Mouse (Mus musculus) C2C12 (cell line): ENCODE data around the gene Lmntd1. TPM values are rescaled to one million over a fixed set of nuclear protein-coding genes. Genes with fewer than 3 reads are reported as not detected.
A peak's percentile ranks its signal among the peaks of the same experiment; 100 is the strongest.

Experiments used
- H3K27me3 ChIP-seq: one replicate; pipeline ENCODE4 v1.6.1; 2011; ENCODE audit not compliant: control insufficient read depth, insufficient read depth, insufficient read length
- H3K36me3 ChIP-seq: one replicate; pipeline ENCODE4 v1.6.1; 2011; ENCODE audit not compliant: control insufficient read depth, insufficient read depth
- H3K4me3 ChIP-seq: one replicate; pipeline ENCODE4 v1.5.1; 2011; ENCODE audit warnings: mild to moderate bottlenecking, control low read depth; ENCODE audit not compliant: poor library complexity, insufficient read depth, severe bottlenecking
- H3K79me2 ChIP-seq: one replicate; pipeline ENCODE4 v1.6.1; 2011; ENCODE audit not compliant: control insufficient read depth, insufficient read depth
- H3K79me3 ChIP-seq: one replicate; pipeline ENCODE4 v1.6.1; 2011; ENCODE audit warnings: low read depth, control low read depth
- H3ac ChIP-seq: one replicate; pipeline ENCODE3; 2011; ENCODE audit warnings: low read depth; ENCODE audit not compliant: control insufficient read depth, insufficient read length
- CEBPB ChIP-seq: IDR thresholded peaks from one replicate; pipeline ENCODE4 v1.6.1; 2011; ENCODE audit warnings: low read depth, mild to moderate bottlenecking, control low read depth, moderate library complexity
- CTCF ChIP-seq: IDR thresholded peaks from one replicate; pipeline ENCODE4 v1.5.1; 2011; ENCODE audit not compliant: control insufficient read depth, insufficient read depth, insufficient read length
- FOSL1 ChIP-seq: IDR thresholded peaks from one replicate; pipeline ENCODE4 v1.8.0; 2011; ENCODE audit warnings: mild to moderate bottlenecking, low read length; ENCODE audit not compliant: poor library complexity, insufficient read depth, severe bottlenecking
- MAX ChIP-seq: IDR thresholded peaks from one replicate; pipeline ENCODE4 v1.6.1; 2011; ENCODE audit warnings: mild to moderate bottlenecking, control low read depth
- MYOD1 ChIP-seq: IDR thresholded peaks from one replicate; pipeline ENCODE4 v1.6.1; 2011; ENCODE audit warnings: low read depth; ENCODE audit not compliant: control insufficient read depth, insufficient read length
- MYOG ChIP-seq: IDR thresholded peaks from one replicate; pipeline ENCODE4 v1.6.1; 2011; ENCODE audit not compliant: control insufficient read depth, insufficient read length; ENCODE audit errors: extremely low read depth
- USF1 ChIP-seq: IDR thresholded peaks from one replicate; pipeline ENCODE4 v1.6.1; 2011; ENCODE audit warnings: low read depth, mild to moderate bottlenecking, control low read depth, moderate library complexity
- polyA plus RNA-seq: library from polyadenylated mRNA; unstranded; fragments of >200 nt; fragmentation: generic; extraction: Trizol; gene quantifications from one replicate; pipeline ENCODE4 v1.2.1, GENCODE M21; 2012; ENCODE audit warnings: missing spikeins

Gene Lmntd1
- polyA plus RNA-seq, 1 experiment, result not detected

GRCm38 (mm10) chr6:145397881-145398280 is 216.2 kb downstream of the Lmntd1 start:
- no peak overlapping the region for H3K4me3 ChIP-seq
- no peaks in the 10 kb centered on the region for H3K36me3 ChIP-seq
- H3K27me3 ChIP-seq, result no peaks in the 10 kb centered on the region
- H3ac ChIP-seq, result no peak overlapping the region
- no peaks in the 10 kb centered on the region for H3K79me3 ChIP-seq
- H3K79me2 ChIP-seq, result no peaks in the 10 kb centered on the region
- TF ChIP-seq CEBPB (no peak), CTCF (no peak), MYOG (no peak), MAX (no peak), FOSL1 (no peak)

DNA sequence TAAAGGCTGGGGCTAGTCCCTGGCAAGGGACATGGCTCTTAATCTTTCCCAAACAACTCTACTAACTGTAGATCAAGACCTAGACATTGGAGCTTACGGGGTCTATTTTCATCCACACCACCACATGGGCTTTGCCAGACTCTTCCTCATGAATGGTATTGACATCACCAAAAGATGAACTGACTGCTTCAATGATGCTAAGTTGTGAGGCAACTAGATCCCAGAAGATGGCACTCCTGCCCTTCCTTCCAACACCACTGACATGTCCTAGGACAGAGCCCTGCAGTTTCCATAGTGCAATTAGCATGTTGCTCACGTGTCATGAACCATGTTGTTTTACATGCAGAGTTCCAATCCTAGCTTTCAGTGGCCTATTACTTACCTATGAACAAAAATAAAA is 217.6 kb downstream of the Lmntd1 start:
- no peaks in the 10 kb centered on the region for H3K79me2 ChIP-seq
- H3K4me3 ChIP-seq, result no peak overlapping the region
- H3ac ChIP-seq, result no peak overlapping the region
- no peaks in the 10 kb centered on the region for H3K79me3 ChIP-seq
- H3K36me3 ChIP-seq, result no peaks in the 10 kb centered on the region
- TF ChIP-seq USF1 (no peak), FOSL1 (no peak), MYOD1 (no peak), CEBPB (no peak), MYOG (no peak), MAX (no peak), CTCF (no peak)
- H3K27me3 ChIP-seq, result no peaks in the 10 kb centered on the region

DNA sequence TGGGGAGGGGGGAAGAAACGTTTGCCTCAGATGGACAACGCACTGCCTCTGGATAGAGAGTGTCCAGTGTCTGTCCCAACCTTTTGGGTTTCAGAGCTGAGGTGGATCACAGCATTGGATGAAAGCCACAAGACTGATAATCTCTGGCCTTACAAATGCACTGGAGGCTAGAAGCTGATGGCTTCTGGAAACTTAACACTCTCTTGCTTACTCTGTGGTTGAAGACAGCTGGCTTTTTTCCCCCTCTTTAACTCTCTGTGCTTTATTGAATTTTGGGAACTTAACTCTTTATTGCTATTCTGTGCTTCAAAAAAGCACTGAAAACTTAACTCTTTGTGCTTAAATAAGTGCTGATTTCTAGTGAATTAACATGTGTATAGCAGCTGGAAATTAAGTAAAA is 223.7 kb downstream of the Lmntd1 start:
- no peaks in the 10 kb centered on the region for H3K79me2 ChIP-seq
- no peaks in the 10 kb centered on the region for H3K27me3 ChIP-seq
- no peaks in the 10 kb centered on the region for H3K79me3 ChIP-seq

GRCm38 (mm10) chr6:145389904-145390303 is 224.2 kb downstream of the Lmntd1 start:
- Histone ChIP-seq H3K79me2 (no peaks in the 10 kb centered on the region), H3K27me3 (no peaks in the 10 kb centered on the region), H3K79me3 (no peaks in the 10 kb centered on the region), H3K36me3 (no peaks in the 10 kb centered on the region), H3ac (no peak overlapping the region), H3K4me3 (no peak overlapping the region)
- TF ChIP-seq CTCF (no peak), CEBPB (no peak), MYOG (no peak), MYOD1 (no peak), USF1 (no peak), MAX (no peak), FOSL1 (no peak)

More for the DNA sequence above, 223.7 kb downstream of the Lmntd1 start:
- no peaks in the 10 kb centered on the region for H3K36me3 ChIP-seq
- TF ChIP-seq MAX (no peak), CEBPB (no peak)
- H3K4me3 ChIP-seq, result no peak overlapping the region
- H3ac ChIP-seq, result no peak overlapping the region

- no peaks in the 10 kb centered on the region for H3K79me3 ChIP-seq
Observed at GRCm38 (mm10) chr6:145387378-145387777, 226.7 kb downstream of the Lmntd1 start.

DNA sequence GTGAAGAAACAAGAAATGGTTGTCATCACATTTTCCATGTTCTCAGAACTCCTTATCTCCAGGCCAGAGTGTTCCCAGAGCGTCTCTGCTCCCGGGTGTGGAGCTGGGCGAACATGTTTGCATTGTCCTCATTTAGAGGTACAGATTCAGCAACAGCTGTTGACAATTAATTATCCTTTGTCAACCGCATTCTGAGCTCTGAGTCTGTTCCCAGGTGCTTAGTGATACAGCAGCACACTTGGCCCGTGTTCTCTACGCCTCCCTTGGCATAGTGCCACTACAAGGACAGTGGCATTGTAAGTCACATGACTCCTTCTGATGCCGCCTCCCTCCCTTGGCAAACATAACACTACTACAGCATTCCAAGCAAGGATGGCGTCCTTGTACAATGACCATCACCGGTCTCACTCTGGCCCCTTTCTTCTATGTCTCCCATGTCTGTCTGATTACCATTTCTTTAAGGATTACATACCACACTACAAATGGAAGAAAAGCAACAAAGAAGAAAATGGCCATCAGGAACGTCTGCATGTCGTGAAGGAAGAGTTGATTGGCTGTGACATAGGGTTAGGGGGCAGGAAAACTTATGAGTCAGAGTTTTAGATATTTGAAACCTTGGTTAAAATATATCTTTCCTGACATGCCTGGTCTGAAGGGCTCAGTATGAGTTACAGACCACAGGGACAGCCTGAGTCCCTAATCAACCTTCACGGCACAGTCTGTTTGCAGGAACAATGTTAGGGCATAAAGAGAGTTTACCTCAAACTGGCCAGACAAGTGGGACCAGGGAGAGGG is 231.3 kb downstream of the Lmntd1 start:
- Histone ChIP-seq H3ac (no peak overlapping the region), H3K79me2 (no peaks in the 10 kb centered on the region), H3K4me3 (no peak overlapping the region), H3K27me3 (no peaks in the 10 kb centered on the region), H3K79me3 (no peaks in the 10 kb centered on the region), H3K36me3 (no peaks in the 10 kb centered on the region)
- peak; percentile 83 for TF ChIP-seq MYOD1
- TF ChIP-seq MYOG, result no peak
- TF ChIP-seq MAX, result no peak
- TF ChIP-seq CEBPB, result no peak
- TF ChIP-seq USF1, result peak; percentile 73

More at GRCm38 (mm10) chr6:145387378-145387777, 226.7 kb downstream of the Lmntd1 start:
- H3K36me3 ChIP-seq, result no peaks in the 10 kb centered on the region
- H3ac ChIP-seq, result no peak overlapping the region
- TF ChIP-seq FOSL1 (no peak), MAX (no peak)
- no peak overlapping the region for H3K4me3 ChIP-seq
- H3K27me3 ChIP-seq, result no peaks in the 10 kb centered on the region
- no peaks in the 10 kb centered on the region for H3K79me2 ChIP-seq
